Mouse (Mus musculus) thymus, postnatal 14 days (tissue): ENCODE measurements at regions not wholly inside any gene's neighbourhood (a gene's known extent, or its start where the extent isn't known, plus 50 kb on each side); places are given as distances from the start of the nearest gene placed in this dataset.

Source experiments
- DNase-seq: peaks from one replicate; pipeline ENCODE4 v3.0.0; 2021

- DNase-seq, result no peak
Measured at GRCm38 (mm10) chr13:52422456-52422855, 108.6 kb downstream of the Diras2 start.

DNA sequence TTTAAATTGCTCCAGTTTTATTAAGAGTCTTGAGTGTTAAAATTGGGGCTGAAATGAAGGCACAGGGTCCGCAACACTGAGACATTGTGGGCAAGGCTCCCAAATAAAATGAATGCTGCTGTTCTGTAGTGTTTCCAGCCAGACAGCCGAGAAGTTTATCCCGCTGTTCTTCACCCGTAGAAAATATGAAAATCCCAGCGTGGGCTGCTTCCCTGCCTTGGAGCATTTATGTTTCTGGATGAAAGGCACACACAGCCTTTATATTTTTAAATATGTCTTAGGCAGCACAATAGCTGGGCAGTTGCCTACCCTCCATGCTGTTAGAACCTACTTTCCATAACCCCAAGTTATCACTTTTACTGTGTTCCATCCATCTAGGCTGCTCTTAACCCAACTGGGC, 102.6 kb downstream of the Diras2 start:
- no peak for DNase-seq

DNA sequence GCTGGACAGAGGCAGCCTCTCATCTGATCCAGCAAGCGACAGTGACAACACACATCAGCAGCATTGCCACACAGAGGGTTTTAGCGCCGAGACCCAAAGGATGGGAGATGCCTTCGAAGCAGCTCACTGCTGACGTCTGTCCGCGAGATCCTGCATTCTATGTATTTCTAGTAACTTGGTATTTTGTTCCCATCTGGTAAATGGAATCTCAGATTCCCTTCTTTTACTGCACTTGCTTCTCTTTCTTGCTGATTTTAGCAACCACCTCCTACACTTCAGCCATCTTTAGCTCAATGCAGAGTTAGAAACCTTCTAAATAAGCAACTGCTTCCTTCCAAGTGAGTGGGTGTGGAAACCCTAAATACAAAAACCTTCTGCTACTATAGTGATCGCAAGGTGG, 94.3 kb downstream of the Diras2 start:
- DNase-seq, result no peak

DNA sequence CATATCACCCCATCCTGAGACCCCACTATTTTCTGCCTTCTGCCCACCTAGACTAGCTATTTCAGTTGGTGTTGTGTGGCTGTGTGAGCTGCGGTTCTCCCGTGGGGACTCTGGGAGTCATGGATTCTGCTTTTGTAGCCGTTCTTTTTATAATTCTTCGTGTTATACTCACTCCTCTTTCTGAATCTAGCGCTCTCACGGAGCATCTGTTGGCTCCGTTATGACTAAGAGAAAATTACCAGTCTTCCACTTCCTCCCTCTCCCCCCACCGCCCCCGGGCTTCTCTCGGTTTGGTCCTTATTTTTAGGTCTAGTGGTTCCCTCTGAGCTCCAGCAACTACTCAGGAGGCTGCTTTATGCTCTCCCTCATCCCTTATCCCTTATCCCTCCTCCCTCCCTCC, 85.6 kb downstream of the Diras2 start:
- DNase-seq, result no peak

- no peak for DNase-seq
Measured at GRCm38 (mm10) chr13:52448902-52449301, 82.2 kb downstream of the Diras2 start.

GRCm38 (mm10) chr13:52451486-52451885, 79.6 kb downstream of the Diras2 start:
- DNase-seq, result no peak

DNA sequence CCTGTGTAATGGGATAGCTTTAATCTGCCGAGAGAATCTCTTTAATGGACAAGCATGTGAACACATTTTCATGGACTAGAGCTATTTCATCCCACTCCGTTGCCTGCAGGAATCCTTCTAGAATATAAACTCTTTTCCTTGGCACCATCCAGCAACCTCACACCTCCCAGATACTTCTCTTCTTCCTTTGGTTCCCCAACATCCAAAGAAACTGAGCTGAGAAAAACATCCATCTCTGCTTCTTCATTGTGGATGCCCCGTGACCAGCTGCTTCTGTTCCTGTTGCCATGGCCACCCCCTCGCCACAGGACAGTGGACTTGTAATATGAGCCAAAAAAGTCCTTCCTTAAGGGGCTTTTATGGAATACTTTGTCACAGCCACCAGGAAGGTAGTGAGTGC, 78.8 kb downstream of the Diras2 start:
- no peak for DNase-seq
